Mouse (Mus musculus) midbrain, embryonic 12.5 days (tissue): ENCODE results near the gene Galc. TPM values are rescaled to one million over a fixed set of nuclear protein-coding genes. Genes with fewer than 3 reads are reported as not detected.
A peak's percentile ranks its signal among the peaks of the same experiment; 100 is the strongest.

Source experiments
- ATAC-seq: fragments of 200-750 bp; cut with Nextera tagmentation; 2 replicates; pipeline ENCODE4 v1.8.0; 2017; ENCODE audit warnings: low read depth, moderate TSS enrichment, moderate library complexity; ENCODE audit not compliant: low FRiP score
- H3K27ac ChIP-seq: fragments of 300-500 bp; sonication (generic); replicated peaks from 2 replicates; pipeline ENCODE4 v1.5.1; 2016; ENCODE audit warnings: mild to moderate bottlenecking
- H3K27me3 ChIP-seq: fragments of 300-500 bp; sonication (generic); 2 replicates; pipeline ENCODE4 v1.6.1; 2016; ENCODE audit warnings: mild to moderate bottlenecking
- H3K36me3 ChIP-seq: fragments of 300-500 bp; sonication (generic); 2 replicates; pipeline ENCODE4 v1.6.1; 2016
- H3K4me1 ChIP-seq: fragments of 300-500 bp; sonication (generic); 2 replicates; pipeline ENCODE4 v1.6.1; 2016
- H3K4me2 ChIP-seq: fragments of 300-500 bp; sonication (generic); replicated peaks from 2 replicates; pipeline ENCODE4 v1.6.1; 2016; ENCODE audit warnings: mild to moderate bottlenecking, moderate library complexity
- H3K4me3 ChIP-seq: fragments of 300-500 bp; sonication (generic); 2 replicates; pipeline ENCODE4 v1.5.1; 2016; ENCODE audit warnings: mild to moderate bottlenecking
- H3K9ac ChIP-seq: fragments of 300-500 bp; sonication (generic); replicated peaks from 2 replicates; pipeline ENCODE4 v1.6.1; 2016; ENCODE audit warnings: mild to moderate bottlenecking, moderate library complexity
- H3K9me3 ChIP-seq: fragments of 300-500 bp; sonication (generic); 2 replicates; pipeline ENCODE4 v1.6.1; 2016; ENCODE audit warnings: mild to moderate bottlenecking
- WGBS: fragments of 180-500 bp; shearing (Covaris S2); methylation state at CpG from one replicate; pipeline ENCODE4 v1.1.7; 2016; 5-methylcytosine and 5-hydroxymethylcytosine counted together
- polyA plus RNA-seq: library from polyadenylated mRNA; unstranded; fragments of >200 nt; fragmentation: Nextera tagmentation; extraction: Ambion mirVana; gene quantifications from 2 replicates; pipeline ENCODE4 v1.2.1, GENCODE M21; 2016

Gene Galc
- polyA plus RNA-seq: 13.2 and 13.3 TPM in 2 replicates

- H3K4me3 ChIP-seq: peak within 1 kb of the TSS; percentile 74
- ATAC-seq: peak; percentile 93
- H3K4me2 ChIP-seq: peak within 1 kb of the TSS; percentile 70
- WGBS: under 1% methylated on average over 75 of the region's 76 CpGs
- no peaks in the 10 kb centered on the region for H3K36me3 ChIP-seq
- peak within 1 kb of the TSS; percentile 98 for H3K27ac ChIP-seq
- H3K27me3 ChIP-seq: no peaks in the 10 kb centered on the region
- no peaks in the 10 kb centered on the region for H3K9me3 ChIP-seq
- H3K4me1 ChIP-seq: 0 out of 2 replicates have a peak, but pooled peaks cover 7% of the 10 kb centered on the region
- peak within 1 kb of the TSS; percentile 89 for H3K9ac ChIP-seq
Observed at GRCm38 (mm10) chr12:98258845-98259517, at the start of gene Galc. TSS of gene Galc (minus strand) at chr12:98259459.

GRCm38 (mm10) chr12:98307179-98307915, 48.1 kb upstream of the Galc start:
- Histone ChIP-seq H3K9ac (no peak overlapping the region), H3K27me3 (no peaks in the 10 kb centered on the region), H3K27ac (no peak overlapping the region), H3K36me3 (no peaks in the 10 kb centered on the region), H3K4me3 (no peak overlapping the region), H3K4me2 (no peak overlapping the region), H3K9me3 (no peaks in the 10 kb centered on the region), H3K4me1 (peaks cover 5% of the 10 kb centered on the region)
- ATAC-seq: no peak
- 87% methylated on average over 7 of the region's 7 CpGs for WGBS

- no peak overlapping the region for H3K9ac ChIP-seq
- H3K4me2 ChIP-seq: no peak overlapping the region
- no peaks in the 10 kb centered on the region for H3K9me3 ChIP-seq
- no peak overlapping the region for H3K27ac ChIP-seq
- no peak overlapping the region for H3K4me3 ChIP-seq
- no peak for ATAC-seq
- peaks cover 5% of the 10 kb centered on the region for H3K4me1 ChIP-seq
- no peaks in the 10 kb centered on the region for H3K27me3 ChIP-seq
- H3K36me3 ChIP-seq: no peaks in the 10 kb centered on the region
- WGBS: 77% methylated on average over 1 of the region's 1 CpGs
Observed at GRCm38 (mm10) chr12:98303013-98303412, 43.8 kb upstream of the Galc start.

GRCm38 (mm10) chr12:98301980-98302379, 42.7 kb upstream of the Galc start:
- Histone ChIP-seq H3K9ac (no peak overlapping the region), H3K4me1 (peaks cover 5% of the 10 kb centered on the region), H3K9me3 (no peaks in the 10 kb centered on the region), H3K4me2 (no peak overlapping the region), H3K27ac (no peak overlapping the region), H3K36me3 (no peaks in the 10 kb centered on the region), H3K27me3 (no peaks in the 10 kb centered on the region), H3K4me3 (no peak overlapping the region)
- 93% methylated on average over 5 of the region's 5 CpGs for WGBS
- no peak for ATAC-seq

GRCm38 (mm10) chr12:98294241-98294640, 35.0 kb upstream of the Galc start:
- H3K9ac ChIP-seq: no peak overlapping the region
- H3K27me3 ChIP-seq: no peaks in the 10 kb centered on the region
- H3K4me3 ChIP-seq: no peak overlapping the region
- no peaks in the 10 kb centered on the region for H3K36me3 ChIP-seq
- no peaks in the 10 kb centered on the region for H3K4me1 ChIP-seq
- H3K4me2 ChIP-seq: no peak overlapping the region
- H3K9me3 ChIP-seq: no peaks in the 10 kb centered on the region
- H3K27ac ChIP-seq: no peak overlapping the region
- ATAC-seq: no peak
- 88% methylated on average over 2 of the region's 2 CpGs for WGBS

- no peak overlapping the region for H3K4me3 ChIP-seq
- ATAC-seq: no peak
- no peaks in the 10 kb centered on the region for H3K9me3 ChIP-seq
- H3K9ac ChIP-seq: no peak overlapping the region
- no peak overlapping the region for H3K27ac ChIP-seq
- no peak overlapping the region for H3K4me2 ChIP-seq
- no peaks in the 10 kb centered on the region for H3K27me3 ChIP-seq
- H3K36me3 ChIP-seq: no peaks in the 10 kb centered on the region
- H3K4me1 ChIP-seq: no peaks in the 10 kb centered on the region
- 79% methylated on average over 4 of the region's 4 CpGs for WGBS
Observed at GRCm38 (mm10) chr12:98292278-98292677, 33.0 kb upstream of the Galc start.

GRCm38 (mm10) chr12:98290475-98290874, 31.2 kb upstream of the Galc start:
- ATAC-seq: no peak
- H3K4me3 ChIP-seq: no peak overlapping the region
- no peaks in the 10 kb centered on the region for H3K4me1 ChIP-seq
- H3K27me3 ChIP-seq: no peaks in the 10 kb centered on the region
- no peak overlapping the region for H3K9ac ChIP-seq
- WGBS: 87% methylated on average over 3 of the region's 3 CpGs
- no peak overlapping the region for H3K4me2 ChIP-seq
- H3K9me3 ChIP-seq: no peaks in the 10 kb centered on the region
- no peak overlapping the region for H3K27ac ChIP-seq
- H3K36me3 ChIP-seq: no peaks in the 10 kb centered on the region

- Histone ChIP-seq H3K27me3 (no peaks in the 10 kb centered on the region), H3K36me3 (no peaks in the 10 kb centered on the region), H3K4me2 (no peak overlapping the region), H3K4me1 (no peaks in the 10 kb centered on the region), H3K4me3 (no peak overlapping the region), H3K9me3 (no peaks in the 10 kb centered on the region), H3K9ac (no peak overlapping the region), H3K27ac (no peak overlapping the region)
- 90% methylated on average over 3 of the region's 3 CpGs for WGBS
- ATAC-seq: no peak
Observed at GRCm38 (mm10) chr12:98284477-98284876, 25.2 kb upstream of the Galc start.

GRCm38 (mm10) chr12:98283487-98283860, 24.2 kb upstream of the Galc start:
- Histone ChIP-seq H3K4me1 (no peaks in the 10 kb centered on the region), H3K9ac (no peak overlapping the region), H3K4me2 (no peak overlapping the region), H3K4me3 (no peak overlapping the region), H3K9me3 (no peaks in the 10 kb centered on the region), H3K36me3 (no peaks in the 10 kb centered on the region), H3K27ac (no peak overlapping the region), H3K27me3 (no peaks in the 10 kb centered on the region)
- no peak for ATAC-seq
- WGBS: 74% methylated on average over 3 of the region's 3 CpGs

GRCm38 (mm10) chr12:98282776-98283486, 23.7 kb upstream of the Galc start:
- Histone ChIP-seq H3K4me3 (no peak overlapping the region), H3K4me1 (no peaks in the 10 kb centered on the region), H3K9ac (no peak overlapping the region), H3K27ac (no peak overlapping the region), H3K27me3 (no peaks in the 10 kb centered on the region), H3K4me2 (no peak overlapping the region), H3K36me3 (no peaks in the 10 kb centered on the region), H3K9me3 (no peaks in the 10 kb centered on the region)
- WGBS: 87% methylated on average over 14 of the region's 14 CpGs
- ATAC-seq: no peak

- Histone ChIP-seq H3K27ac (no peak overlapping the region), H3K4me2 (no peak overlapping the region), H3K9ac (no peak overlapping the region), H3K9me3 (no peaks in the 10 kb centered on the region), H3K4me1 (no peaks in the 10 kb centered on the region), H3K4me3 (no peak overlapping the region), H3K27me3 (no peaks in the 10 kb centered on the region), H3K36me3 (no peaks in the 10 kb centered on the region)
- no peak for ATAC-seq
- WGBS: 75% methylated on average over 8 of the region's 8 CpGs
Observed at GRCm38 (mm10) chr12:98280996-98281395, 21.7 kb upstream of the Galc start.

GRCm38 (mm10) chr12:98280530-98280929, 21.3 kb upstream of the Galc start:
- no peaks in the 10 kb centered on the region for H3K9me3 ChIP-seq
- no peaks in the 10 kb centered on the region for H3K36me3 ChIP-seq
- H3K9ac ChIP-seq: no peak overlapping the region
- no peak; the same call in 1 of the 2 replicates for ATAC-seq
- no peak overlapping the region for H3K27ac ChIP-seq
- 34% methylated on average over 5 of the region's 5 CpGs for WGBS
- H3K4me2 ChIP-seq: no peak overlapping the region
- H3K4me1 ChIP-seq: no peaks in the 10 kb centered on the region
- no peak overlapping the region for H3K4me3 ChIP-seq
- no peaks in the 10 kb centered on the region for H3K27me3 ChIP-seq
